Mouse (Mus musculus): ENCODE data around the gene Katna1. TPM values are rescaled to one million over a fixed set of nuclear protein-coding genes. Genes with fewer than 3 reads are reported as not detected.

The Katna1 gene
- polyA plus RNA-seq, 1 experiment from 2014 or later: 58.5 TPM

GRCm38 (mm10) chr10:7779751-7780237 is 54.0 kb downstream of the Katna1 start:
- H3K4me3 ChIP-seq (replicated peaks): peak overlapping the region; percentile 74
- H3K9ac ChIP-seq: 0 out of 2 replicates have a peak overlapping the region, but pooled peaks have one; percentile 71
- 22% methylated on average over 7 of the region's 7 CpGs for WGBS
- no peaks in the 10 kb centered on the region for H3K9me3 ChIP-seq (replicated peaks)
- H3K27me3 ChIP-seq: no peaks in the 10 kb centered on the region
- no peak for ATAC-seq (ENCODE audit: insufficient number of reproducible peaks, low FRiP score, low TSS enrichment, low read depth)
- H3K4me1 ChIP-seq: peaks cover 4% of the 10 kb centered on the region; the same call in 1 of the 2 replicates
- peaks cover 18% of the 10 kb centered on the region for H3K36me3 ChIP-seq
- peak overlapping the region; percentile 79 for H3K4me2 ChIP-seq (replicated peaks)
- no peak overlapping the region for H3K27ac ChIP-seq (replicated peaks)

DNA sequence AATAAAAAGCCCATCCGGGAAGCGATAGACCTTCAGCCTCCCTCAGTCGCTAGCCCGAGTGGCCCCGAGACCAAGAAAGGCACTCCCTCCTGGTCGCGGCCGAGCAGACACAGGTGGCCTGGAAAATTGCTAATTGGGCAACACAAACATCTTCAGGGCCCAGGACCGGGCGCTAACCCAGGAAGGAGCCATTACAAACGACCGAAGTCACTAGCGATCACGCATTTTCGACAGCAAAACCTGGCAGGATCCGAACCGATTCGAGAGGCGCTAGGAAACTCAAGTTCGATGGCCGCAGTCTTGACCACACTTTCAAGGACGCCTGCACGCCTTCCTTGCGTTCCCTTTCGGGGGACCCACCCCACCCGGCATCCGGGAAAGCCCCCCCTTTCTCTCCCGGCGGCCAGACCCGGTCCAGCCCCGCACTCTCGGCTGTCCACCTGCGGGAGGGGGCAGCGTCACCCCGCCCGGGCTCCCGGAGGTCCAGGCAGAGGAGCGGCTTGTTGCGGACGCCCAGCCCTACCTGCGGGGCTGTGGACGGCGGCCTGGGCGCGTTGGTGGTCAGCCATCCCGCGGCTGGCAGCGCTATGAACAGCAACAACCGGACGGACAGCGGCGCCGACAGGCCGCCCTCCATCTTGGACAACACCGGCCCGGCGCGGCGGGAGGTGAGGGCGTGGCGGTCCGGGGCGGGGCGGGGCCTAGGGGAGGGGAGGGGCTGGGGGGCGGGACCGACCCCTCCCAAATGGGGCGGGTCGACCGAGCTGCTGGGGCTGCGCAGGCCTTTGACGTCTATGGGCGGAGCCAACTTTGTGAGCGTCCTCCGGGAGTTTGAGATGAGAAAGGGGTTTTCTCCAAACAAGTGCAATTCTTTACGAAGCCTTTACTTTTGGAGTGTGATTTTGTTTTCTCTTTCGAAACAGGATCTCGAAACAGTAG is 54.7 kb downstream of the Katna1 start:
- ATAC-seq (ENCODE audit: insufficient number of reproducible peaks, low FRiP score, low TSS enrichment, low read depth): peak; percentile 95
- peak overlapping the region; percentile 79 for H3K4me2 ChIP-seq (replicated peaks)
- H3K27ac ChIP-seq (replicated peaks): peak overlapping the region; percentile 63; the same call in 1 of the 2 replicates
- H3K4me1 ChIP-seq: peaks cover 4% of the 10 kb centered on the region; the same call in 1 of the 2 replicates
- WGBS: under 1% methylated on average over 66 of the region's 77 CpGs
- peaks cover 12% of the 10 kb centered on the region for H3K36me3 ChIP-seq
- H3K9me3 ChIP-seq (replicated peaks): no peaks in the 10 kb centered on the region
- H3K4me3 ChIP-seq (replicated peaks): peak overlapping the region; percentile 74
- no peaks in the 10 kb centered on the region for H3K27me3 ChIP-seq
- H3K9ac ChIP-seq: peak overlapping the region; percentile 71

- 0 out of 2 replicates have a peak overlapping the region, but pooled peaks have one; percentile 63 for H3K27ac ChIP-seq (replicated peaks)
- H3K36me3 ChIP-seq: peaks cover 7% of the 10 kb centered on the region; the same call in 1 of the 2 replicates
- H3K4me1 ChIP-seq: peaks cover 4% of the 10 kb centered on the region; the same call in 1 of the 2 replicates
- 54% methylated on average over 3 of the region's 3 CpGs for WGBS
- H3K27me3 ChIP-seq: no peaks in the 10 kb centered on the region
- H3K9me3 ChIP-seq (replicated peaks): no peaks in the 10 kb centered on the region
- ATAC-seq (ENCODE audit: insufficient number of reproducible peaks, low FRiP score, low TSS enrichment, low read depth): no peak; the same call in 1 of the 2 replicates
- peak overlapping the region; percentile 15; the same call in 1 of the 2 replicates for H3K9ac ChIP-seq
- peak overlapping the region; percentile 74 for H3K4me3 ChIP-seq (replicated peaks)
- H3K4me2 ChIP-seq (replicated peaks): peak overlapping the region; percentile 79
These were observed 55.4 kb downstream of the Katna1 start for GRCm38 (mm10) chr10:7781214-7781613.

GRCm38 (mm10) chr10:7787319-7787718 is 61.5 kb downstream of the Katna1 start:
- Histone ChIP-seq H3K27me3 (no peaks in the 10 kb centered on the region), H3K9ac (no peak overlapping the region), H3K9me3 (replicated peaks) (no peaks in the 10 kb centered on the region), H3K36me3 (peaks cover 12% of the 10 kb centered on the region), H3K4me1 (peaks cover 4% of the 10 kb centered on the region), H3K27ac (replicated peaks) (no peak overlapping the region), H3K4me3 (replicated peaks) (no peak overlapping the region), H3K4me2 (replicated peaks) (no peak overlapping the region)
- 42% methylated on average over 2 of the region's 2 CpGs for WGBS
- no peak for ATAC-seq (ENCODE audit: insufficient number of reproducible peaks, low FRiP score, low TSS enrichment, low read depth)

DNA sequence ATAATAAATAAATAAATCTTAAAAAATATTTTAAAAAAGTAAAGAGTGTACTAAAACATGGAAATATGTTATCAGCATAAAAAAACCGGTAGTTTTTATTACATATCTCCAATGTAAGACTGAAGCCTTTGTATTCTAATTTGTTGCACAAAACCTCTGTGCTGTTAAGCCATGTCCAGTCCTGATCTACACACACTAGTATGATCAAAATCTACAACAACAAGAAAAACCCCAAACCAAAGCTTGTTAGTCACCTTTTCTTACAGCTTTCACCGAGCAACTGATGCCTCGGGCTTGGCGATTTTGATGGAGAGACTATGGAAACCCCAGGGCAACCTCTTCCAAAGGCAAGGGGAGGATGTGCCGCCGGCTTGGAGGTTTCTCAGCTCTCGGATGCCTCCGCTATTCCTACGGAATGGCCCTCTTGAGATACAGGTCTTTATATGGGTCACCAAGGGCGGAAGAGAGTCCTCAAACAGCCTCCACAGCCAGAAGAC is 66.5 kb downstream of the Katna1 start:
- WGBS: under 1% methylated on average over 10 of the region's 10 CpGs
- H3K4me1 ChIP-seq: peaks cover 13% of the 10 kb centered on the region
- H3K9me3 ChIP-seq (replicated peaks): no peaks in the 10 kb centered on the region
- peak overlapping the region; percentile 48; the same call in 1 of the 2 replicates for H3K27ac ChIP-seq (replicated peaks)
- H3K4me2 ChIP-seq (replicated peaks): peak overlapping the region; percentile 72
- ATAC-seq (ENCODE audit: insufficient number of reproducible peaks, low FRiP score, low TSS enrichment, low read depth): peak; percentile 22; the same call in 1 of the 2 replicates
- peak overlapping the region; percentile 90 for H3K4me3 ChIP-seq (replicated peaks)
- peaks cover 24% of the 10 kb centered on the region for H3K36me3 ChIP-seq
- H3K9ac ChIP-seq: peak overlapping the region; percentile 84
- no peaks in the 10 kb centered on the region for H3K27me3 ChIP-seq

GRCm38 (mm10) chr10:7792751-7793385 is 67.1 kb downstream of the Katna1 start, which contains the start of the genes Ginm1 and Ppil4:
Gene Ginm1, minus strand, starts transcription at chr10:7792824.
Gene Ppil4, plus strand, starts transcription at chr10:7792891.
- H3K9ac ChIP-seq: peak within 1 kb of the TSS; percentile 84
- peak within 1 kb of the TSS; percentile 90 for H3K4me3 ChIP-seq (replicated peaks)
- ATAC-seq (ENCODE audit: insufficient number of reproducible peaks, low FRiP score, low TSS enrichment, low read depth): peak; percentile 92
- H3K4me1 ChIP-seq: peaks cover 13% of the 10 kb centered on the region
- no peaks in the 10 kb centered on the region for H3K27me3 ChIP-seq
- under 1% methylated on average over 52 of the region's 52 CpGs for WGBS
- H3K4me2 ChIP-seq (replicated peaks): peak within 1 kb of the TSS; percentile 72
- peaks cover 29% of the 10 kb centered on the region for H3K36me3 ChIP-seq
- H3K27ac ChIP-seq (replicated peaks): peak within 1 kb of the TSS; percentile 55; the same call in 1 of the 2 replicates
- H3K9me3 ChIP-seq (replicated peaks): no peaks in the 10 kb centered on the region

DNA sequence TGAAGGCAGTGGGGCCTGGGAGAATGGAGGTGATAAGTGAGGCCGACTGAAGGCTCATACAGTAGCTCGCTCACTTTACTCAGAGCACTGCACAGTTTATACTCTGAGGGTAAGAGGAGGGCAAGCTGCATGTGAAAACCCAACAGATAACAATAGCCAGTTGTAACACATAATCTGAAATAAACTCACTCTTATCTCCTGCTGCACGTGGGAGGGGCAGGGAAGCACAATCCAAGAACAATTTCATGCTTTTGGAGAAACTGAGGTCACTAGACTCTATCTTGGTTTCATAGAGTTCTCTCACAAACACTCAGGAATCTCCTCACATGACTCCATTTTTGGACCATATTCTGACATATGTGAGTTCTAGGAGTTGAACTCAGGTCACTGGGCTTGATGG is 75.5 kb downstream of the Katna1 start:
- Histone ChIP-seq H3K36me3 (peaks cover 73% of the 10 kb centered on the region), H3K27me3 (no peaks in the 10 kb centered on the region), H3K4me2 (replicated peaks) (no peak overlapping the region), H3K9me3 (replicated peaks) (no peaks in the 10 kb centered on the region), H3K4me3 (replicated peaks) (no peak overlapping the region), H3K4me1 (no peaks in the 10 kb centered on the region), H3K9ac (no peak overlapping the region), H3K27ac (replicated peaks) (no peak overlapping the region)
- 84% methylated on average over 3 of the region's 3 CpGs for WGBS
- no peak for ATAC-seq (ENCODE audit: insufficient number of reproducible peaks, low FRiP score, low TSS enrichment, low read depth)

- peaks cover 64% of the 10 kb centered on the region for H3K36me3 ChIP-seq
- H3K4me2 ChIP-seq (replicated peaks): no peak overlapping the region
- H3K9ac ChIP-seq: no peak overlapping the region
- H3K27me3 ChIP-seq: no peaks in the 10 kb centered on the region
- no peak for ATAC-seq (ENCODE audit: insufficient number of reproducible peaks, low FRiP score, low TSS enrichment, low read depth)
- 83% methylated on average over 2 of the region's 2 CpGs for WGBS
- no peak overlapping the region for H3K4me3 ChIP-seq (replicated peaks)
- no peaks in the 10 kb centered on the region for H3K9me3 ChIP-seq (replicated peaks)
- H3K4me1 ChIP-seq: no peaks in the 10 kb centered on the region
- no peak overlapping the region for H3K27ac ChIP-seq (replicated peaks)
These were observed 76.8 kb downstream of the Katna1 start for GRCm38 (mm10) chr10:7802519-7803140.

DNA sequence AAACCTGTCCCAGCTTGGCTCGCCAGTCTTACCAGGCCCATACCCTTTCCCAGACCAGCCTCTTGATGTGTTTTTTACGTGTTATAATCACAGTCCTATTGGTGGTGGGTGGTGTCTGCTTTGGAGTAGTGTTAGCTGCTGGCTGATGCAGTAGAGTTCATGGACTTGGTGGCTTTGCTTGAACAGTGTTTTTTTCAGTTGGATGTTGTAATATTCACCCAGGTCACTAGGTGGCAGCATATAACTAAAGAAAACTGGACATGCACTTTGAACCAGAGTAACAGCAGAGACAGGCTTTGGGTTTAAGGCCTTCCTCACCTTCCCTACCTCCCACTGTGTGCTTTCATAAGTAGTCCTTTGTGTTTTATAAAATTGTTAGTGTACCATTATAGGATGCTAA is 84.1 kb downstream of the Katna1 start:
- Histone ChIP-seq H3K4me3 (replicated peaks) (no peak overlapping the region), H3K9me3 (replicated peaks) (no peaks in the 10 kb centered on the region), H3K36me3 (peaks cover 58% of the 10 kb centered on the region), H3K4me2 (replicated peaks) (no peak overlapping the region), H3K27ac (replicated peaks) (no peak overlapping the region), H3K9ac (no peak overlapping the region), H3K27me3 (no peaks in the 10 kb centered on the region), H3K4me1 (no peaks in the 10 kb centered on the region)
- 47% methylated on average over 2 of the region's 2 CpGs for WGBS
- no peak for ATAC-seq (ENCODE audit: insufficient number of reproducible peaks, low FRiP score, low TSS enrichment, low read depth)

Data from embryonic facial prominence, embryonic 15.5 days (tissue).